Mouse (Mus musculus): ENCODE measurements around the gene Ttc28. TPM values are rescaled to one million over a fixed set of nuclear protein-coding genes. Genes with fewer than 3 reads are reported as not detected.

The Ttc28 gene
- total and polyA plus RNA-seq, 3 experiments, result 0.21 to 0.89 (median 0.28) TPM

DNA sequence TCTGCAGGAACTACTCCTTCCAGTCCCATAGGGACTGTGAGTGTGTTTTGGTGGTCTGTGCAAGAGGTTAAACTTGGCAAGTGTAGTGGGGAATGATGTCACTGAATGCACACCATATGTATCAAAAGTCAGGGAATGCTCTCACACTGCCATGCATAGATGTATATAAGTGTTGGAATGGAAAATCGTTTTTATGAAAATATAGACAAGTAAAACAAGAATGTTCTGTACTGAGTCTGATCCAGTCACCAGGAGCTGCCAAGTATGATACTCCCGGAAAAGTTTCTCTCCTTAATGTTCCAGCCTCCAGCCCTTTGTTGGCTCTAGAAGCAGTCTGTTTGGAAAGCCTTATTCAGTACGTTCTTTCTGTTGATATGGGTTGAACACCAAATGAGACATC lies 48.7 kb downstream of the Ttc28 start:
- in situ Hi-C loops (cut with MboI; ENCODE audit: low pct_ligation_motif_present, low pct_unique_long_range_greater_than_20kb, low sequenced_read_pairs), result no loop called here
- H3K36me3 ChIP-seq (replicated peaks in 1 of 2; ENCODE audit: control insufficient read depth in 1 of 2, insufficient read depth in 1 of 2, low read length in 1 of 2), result no peaks in the 10 kb centered on the region
- H3K27me3 ChIP-seq (replicated peaks), result no peaks in the 10 kb centered on the region
- no peak overlapping the region for H3K4me3 ChIP-seq (replicated peaks in 1 of 3; ENCODE audit: low read depth in 2 of 3, low read length in 2 of 3, poor library complexity in 1 of 3)
- H3K27ac ChIP-seq (ENCODE audit: insufficient read depth, low read depth), result no peak overlapping the region
- DNase-seq (ENCODE audit: extremely low read depth), result no peak
- H3K9me3 ChIP-seq (replicated peaks; ENCODE audit: low read length), result peaks cover 2% of the 10 kb centered on the region
- TF ChIP-seq TBP (conservative IDR thresholded peaks at IDR 0.05; ENCODE audit: low read depth, low read length) (no peak), BHLHE40 (IDR thresholded peaks at IDR 0.05; ENCODE audit: low read depth, low read length) (no peak)
- no peak overlapping the region for H3K4me2 ChIP-seq (ENCODE audit: insufficient read depth, low read depth, poor library complexity, severe bottlenecking)
- no peak overlapping the region for H3K9ac ChIP-seq (ENCODE audit: insufficient read depth, low read depth)
- no peaks in the 10 kb centered on the region for H3K79me2 ChIP-seq (replicated peaks; ENCODE audit: control insufficient read depth, extremely low read depth, insufficient read depth, poor library complexity, severe bottlenecking)
- dilution Hi-C loops (cut with MboI; ENCODE audit: extremely low pct_ligation_motif_present, extremely low pct_unique_long_range_greater_than_20kb, low sequenced_read_pairs), result no loop called here
- no peaks in the 10 kb centered on the region for H3K4me1 ChIP-seq (ENCODE audit: control insufficient read depth in 1 of 2, insufficient read depth in 2 of 2)

DNA sequence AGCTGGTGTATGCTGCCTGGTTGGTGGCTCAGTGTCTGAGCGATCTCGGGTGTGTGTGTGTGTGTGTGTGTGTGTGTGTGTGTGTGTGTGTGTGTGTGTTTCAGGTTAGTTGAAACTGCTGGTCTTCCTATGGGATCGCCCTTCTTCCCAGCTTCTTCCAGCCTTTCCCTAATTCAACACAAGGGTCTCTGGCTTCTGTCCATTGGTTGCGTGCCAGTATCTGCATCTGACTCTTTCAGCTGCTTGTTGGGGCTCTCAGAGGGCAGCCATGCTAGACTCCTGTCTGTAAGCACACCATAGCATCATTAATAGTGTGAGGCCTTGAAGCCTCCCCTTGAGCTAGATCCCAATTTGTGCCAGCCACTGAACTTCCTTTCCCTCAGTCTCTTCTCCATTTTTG lies 49.7 kb downstream of the Ttc28 start:
- Histone ChIP-seq H3K79me2 (replicated peaks; ENCODE audit: control insufficient read depth, extremely low read depth, insufficient read depth, poor library complexity, severe bottlenecking) (no peaks in the 10 kb centered on the region), H3K4me1 (ENCODE audit: control insufficient read depth in 1 of 2, insufficient read depth in 2 of 2) (no peaks in the 10 kb centered on the region), H3K9ac (ENCODE audit: insufficient read depth, low read depth) (no peak overlapping the region), H3K27ac (ENCODE audit: insufficient read depth, low read depth) (no peak overlapping the region), H3K4me3 (replicated peaks in 1 of 3; ENCODE audit: low read depth in 2 of 3, low read length in 2 of 3, poor library complexity in 1 of 3) (no peak overlapping the region), H3K36me3 (replicated peaks in 1 of 2; ENCODE audit: control insufficient read depth in 1 of 2, insufficient read depth in 1 of 2, low read length in 1 of 2) (no peaks in the 10 kb centered on the region), H3K27me3 (replicated peaks) (no peaks in the 10 kb centered on the region), H3K4me2 (ENCODE audit: insufficient read depth, low read depth, poor library complexity, severe bottlenecking) (no peak overlapping the region), H3K9me3 (replicated peaks; ENCODE audit: low read length) (peaks cover 2% of the 10 kb centered on the region)
- dilution Hi-C loops (cut with MboI; ENCODE audit: extremely low pct_ligation_motif_present, extremely low pct_unique_long_range_greater_than_20kb, low sequenced_read_pairs), result no loop called here
- in situ Hi-C loops (cut with MboI; ENCODE audit: low pct_ligation_motif_present, low pct_unique_long_range_greater_than_20kb, low sequenced_read_pairs), result no loop called here
- no peak for DNase-seq (ENCODE audit: extremely low read depth)
- TF ChIP-seq POLR2AphosphoS2 (IDR thresholded peaks at IDR 0.05; ENCODE audit: low read depth, low read length) (no peak), NRF1 (IDR thresholded peaks at IDR 0.05; ENCODE audit: low read depth, low read length) (no peak), SIN3A (IDR thresholded peaks at IDR 0.05; ENCODE audit: low read length) (no peak), MEF2A (IDR thresholded peaks at IDR 0.05; ENCODE audit: borderline replicate concordance, low read depth, low read length) (no peak), HCFC1 (IDR thresholded peaks at IDR 0.05; ENCODE audit: low read depth, low read length) (no peak), CTCF (conservative IDR thresholded peaks at IDR 0.05 in 1 of 2, IDR thresholded peaks at IDR 0.05 in 1 of 2; ENCODE audit: low read depth in 2 of 2, low read length in 2 of 2) (no peak), TBP (conservative IDR thresholded peaks at IDR 0.05; ENCODE audit: low read depth, low read length) (no peak), UBTF (IDR thresholded peaks at IDR 0.05; ENCODE audit: low read depth, low read length) (no peak), SMC3 (IDR thresholded peaks at IDR 0.05; ENCODE audit: low read depth, low read length) (no peak), NELFE (IDR thresholded peaks at IDR 0.05; ENCODE audit: low read depth, low read length) (no peak), ELF1 (IDR thresholded peaks at IDR 0.05; ENCODE audit: low read depth, low read length) (no peak), USF2 (conservative IDR thresholded peaks at IDR 0.05; ENCODE audit: low read depth, low read length) (no peak), ZNF384 (IDR thresholded peaks at IDR 0.05; ENCODE audit: low read depth, low read length) (no peak), EP300 (IDR thresholded peaks at IDR 0.05; ENCODE audit: low read length) (no peak), PAX5 (IDR thresholded peaks at IDR 0.05; ENCODE audit: low read length) (no peak), RCOR1 (conservative IDR thresholded peaks at IDR 0.05; ENCODE audit: low read depth, low read length) (no peak), USF1 (IDR thresholded peaks at IDR 0.05; ENCODE audit: low read depth, low read length) (no peak), JUN (IDR thresholded peaks at IDR 0.05; ENCODE audit: insufficient read depth, low read depth, low read length) (no peak)

All from CH12.LX (cell line).